Mouse (Mus musculus) lung, embryonic 14.5 days (tissue): ENCODE measurements around the gene Hebp2. TPM values are rescaled to one million over a fixed set of nuclear protein-coding genes. Genes with fewer than 3 reads are reported as not detected.
A peak's percentile ranks its signal among the peaks of the same experiment; 100 is the strongest.

ENCODE experiments used
- ATAC-seq: fragments of 200-750 bp; cut with Nextera tagmentation; 2 replicates; pipeline ENCODE4 v1.8.0; 2017; ENCODE audit warnings: mild to moderate bottlenecking, moderate TSS enrichment, moderate library complexity; ENCODE audit not compliant: insufficient read depth
- DNase-seq: peaks from one replicate; pipeline ENCODE4 v3.0.0-alpha.2; 2015
- H3K27ac ChIP-seq: fragments of 300-500 bp; sonication (generic); 2 replicates; pipeline ENCODE4 v1.5.1; 2014; ENCODE audit warnings: low read depth, mild to moderate bottlenecking, moderate library complexity
- H3K27me3 ChIP-seq: fragments of 300-500 bp; sonication (generic); 2 replicates; pipeline ENCODE4 v1.6.1; 2014; ENCODE audit warnings: low read length, control low read depth; ENCODE audit not compliant: insufficient read depth
- H3K36me3 ChIP-seq: fragments of 300-500 bp; sonication (generic); 2 replicates; pipeline ENCODE4 v1.6.1; 2014; ENCODE audit warnings: control low read depth; ENCODE audit not compliant: insufficient read depth
- H3K4me1 ChIP-seq: fragments of 300-500 bp; sonication (generic); 2 replicates; pipeline ENCODE4 v1.6.1; 2014; ENCODE audit warnings: antibody characterized with exemption, control low read depth; ENCODE audit not compliant: insufficient read depth
- H3K4me2 ChIP-seq: fragments of 300-500 bp; sonication (generic); 2 replicates; pipeline ENCODE4 v1.6.1; 2014; ENCODE audit warnings: mild to moderate bottlenecking
- H3K4me3 ChIP-seq: fragments of 300-500 bp; sonication (generic); 2 replicates; pipeline ENCODE4 v1.5.1; 2014; ENCODE audit warnings: low read depth, low read length
- H3K9ac ChIP-seq: fragments of 300-500 bp; sonication (generic); 2 replicates; pipeline ENCODE4 v1.6.1; 2014
- H3K9me3 ChIP-seq: fragments of 300-500 bp; sonication (generic); 2 replicates; pipeline ENCODE4 v1.6.1; 2016; ENCODE audit warnings: low read depth, low read length, control low read depth
- CTCF ChIP-seq: IDR thresholded peaks from 2 replicates; pipeline ENCODE4 v1.5.1; 2016; ENCODE audit warnings: antibody characterized with exemption, low read depth
- WGBS: fragments of 180-500 bp; shearing (Covaris S2); extraction: QIAGEN DNeasy Blood & Tissue Kit; methylation state at CpG from one replicate; pipeline ENCODE4 v1.1.7; 2014; 5-methylcytosine and 5-hydroxymethylcytosine counted together
- polyA plus RNA-seq: library from polyadenylated mRNA; unstranded; fragments of >200 nt; fragmentation: Nextera tagmentation; extraction: Ambion mirVana; gene quantifications from 2 replicates; pipeline ENCODE4 v1.2.1, GENCODE M21; 2014

Gene Hebp2
- polyA plus RNA-seq, 1 experiment from 2014 or later = 13.3 TPM

DNA sequence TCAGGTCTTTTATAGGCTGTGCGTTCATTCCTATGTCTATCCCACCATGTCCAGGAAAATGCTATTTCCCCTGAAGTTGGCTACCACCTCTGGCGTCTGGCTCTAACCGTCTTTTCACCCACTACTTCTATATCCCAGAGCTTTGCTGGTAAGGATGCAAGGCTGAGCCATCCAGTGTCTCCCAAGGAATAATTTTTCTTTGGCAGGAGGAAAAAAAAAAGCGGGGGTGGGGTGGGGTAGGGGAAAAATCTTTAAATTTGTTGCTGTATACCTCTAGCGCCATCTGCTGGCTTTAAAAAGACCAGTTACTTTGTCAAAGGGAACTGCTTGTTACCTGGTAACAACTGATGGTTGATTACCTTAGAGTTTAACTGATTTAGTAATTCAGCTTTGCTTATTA lies 17.4 kb downstream of the Hebp2 start:
- Histone ChIP-seq H3K9ac (no peak overlapping the region), H3K4me3 (no peak overlapping the region), H3K4me2 (no peak overlapping the region), H3K9me3 (no peaks in the 10 kb centered on the region), H3K27ac (no peak overlapping the region), H3K4me1 (no peaks in the 10 kb centered on the region), H3K36me3 (peaks cover 14% of the 10 kb centered on the region), H3K27me3 (no peaks in the 10 kb centered on the region)
- WGBS = 54% methylated on average over 5 of the region's 5 CpGs
- ATAC-seq (no peak), DNase-seq (peak; percentile 74)
- TF ChIP-seq CTCF = peak; percentile 70

DNA sequence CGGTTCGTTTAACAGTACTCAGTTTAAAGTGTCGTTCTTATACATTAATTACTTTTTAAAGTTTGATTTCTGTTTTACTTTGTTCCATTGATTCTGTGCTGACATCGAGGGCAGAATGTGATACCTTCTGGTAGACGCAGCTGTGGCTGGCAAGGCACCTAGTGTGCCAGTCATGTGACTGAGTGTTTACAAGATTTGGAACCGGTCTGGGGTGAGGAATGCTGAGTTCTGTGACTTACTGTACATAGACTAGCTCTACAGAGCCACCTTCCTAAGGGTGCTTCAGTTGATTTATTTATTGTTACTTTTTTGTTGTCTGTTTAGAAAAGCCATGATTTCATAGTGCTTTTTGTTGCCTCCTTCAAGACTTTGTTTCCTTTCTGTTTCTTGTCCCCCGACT lies 18.1 kb downstream of the Hebp2 start:
- TF ChIP-seq CTCF = no peak
- Histone ChIP-seq H3K9me3 (no peaks in the 10 kb centered on the region), H3K36me3 (peaks cover 14% of the 10 kb centered on the region), H3K9ac (no peak overlapping the region), H3K4me2 (no peak overlapping the region), H3K4me1 (no peaks in the 10 kb centered on the region), H3K27ac (no peak overlapping the region), H3K4me3 (no peak overlapping the region), H3K27me3 (no peaks in the 10 kb centered on the region)
- WGBS = 59% methylated on average over 7 of the region's 7 CpGs
- DNase-seq (no peak), ATAC-seq (no peak)

DNA sequence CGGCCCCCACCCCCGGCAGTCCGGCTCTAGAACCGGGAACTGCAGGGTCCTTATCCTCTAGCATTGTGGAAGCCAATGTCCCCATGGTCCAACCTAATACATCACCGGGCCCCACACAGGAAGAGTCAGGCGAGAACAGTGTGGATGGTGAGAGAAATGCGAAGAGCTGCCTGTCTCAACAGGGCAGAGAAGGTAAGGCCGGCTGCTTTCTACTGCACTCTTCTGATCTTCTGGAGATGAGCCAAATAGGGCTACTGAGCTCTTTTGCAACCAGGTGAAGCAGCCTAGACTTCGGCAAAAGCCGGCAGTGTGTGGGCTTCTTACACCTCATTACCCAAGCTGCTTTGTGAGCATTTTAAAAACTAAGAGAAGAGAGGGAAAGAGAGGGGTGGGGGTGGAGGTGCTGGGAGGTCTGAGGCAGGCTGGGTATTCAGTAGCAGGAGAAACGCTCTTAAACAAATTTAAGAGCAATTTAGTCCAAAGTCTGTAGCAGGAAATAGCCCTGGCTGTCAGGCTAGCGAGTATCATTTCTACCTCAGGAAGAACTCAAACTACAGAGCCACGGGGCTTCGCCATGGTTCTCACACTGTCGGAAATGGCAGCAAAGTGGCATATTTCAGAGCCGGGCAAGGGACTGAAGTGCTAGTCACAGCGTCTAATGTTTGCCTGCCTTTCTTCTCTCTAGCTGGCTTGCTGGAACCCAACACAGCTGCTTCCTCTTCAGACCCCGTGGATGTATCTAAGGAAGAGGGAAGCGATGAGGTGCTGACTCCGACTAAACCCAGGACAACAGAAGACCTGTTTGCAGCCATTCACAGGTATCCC lies 18.8 kb downstream of the Hebp2 start:
- H3K27me3 ChIP-seq = no peaks in the 10 kb centered on the region
- no peak overlapping the region for H3K4me2 ChIP-seq
- H3K36me3 ChIP-seq = peaks cover 14% of the 10 kb centered on the region
- TF ChIP-seq CTCF = no peak
- peak overlapping the region; percentile 22; the same call in 1 of the 2 replicates for H3K27ac ChIP-seq
- no peak overlapping the region for H3K9ac ChIP-seq
- H3K4me1 ChIP-seq = no peaks in the 10 kb centered on the region
- ATAC-seq (peak; percentile 36), DNase-seq (no peak)
- no peaks in the 10 kb centered on the region for H3K9me3 ChIP-seq
- H3K4me3 ChIP-seq = no peak overlapping the region
- WGBS = 59% methylated on average over 20 of the region's 20 CpGs

DNA sequence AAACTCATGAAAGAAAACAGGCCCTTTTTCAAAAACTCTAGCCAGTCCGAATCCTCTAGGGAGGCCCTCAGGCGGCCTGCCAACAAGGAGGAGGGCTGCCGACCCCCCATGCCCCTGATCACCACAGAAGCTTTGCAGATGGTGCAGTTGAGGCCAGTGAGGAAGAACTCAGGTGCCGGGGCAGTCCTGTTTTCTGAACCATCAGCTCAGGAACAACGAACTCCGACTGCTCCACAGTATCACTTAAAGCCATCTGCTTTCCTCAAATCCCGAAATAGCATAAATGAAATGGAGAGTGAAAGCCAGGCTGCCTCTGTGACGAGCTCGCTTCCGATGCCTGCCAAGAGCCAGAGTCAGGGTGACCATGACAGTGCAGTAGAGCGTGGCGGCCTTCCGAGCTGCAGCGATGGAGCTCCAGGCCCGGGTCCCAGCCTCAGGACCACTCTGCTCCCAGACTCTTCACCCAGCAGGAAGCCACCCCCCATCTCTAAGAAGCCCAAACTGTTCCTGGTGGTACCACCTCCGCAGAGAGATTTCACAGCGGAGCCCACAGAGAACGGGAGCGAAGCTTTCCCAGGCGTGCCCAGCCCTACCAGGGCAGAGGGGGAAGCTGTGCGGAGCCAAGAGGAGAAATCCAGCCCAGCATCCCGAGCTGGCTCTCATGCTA lies 19.6 kb downstream of the Hebp2 start:
- TF ChIP-seq CTCF = no peak
- no peak overlapping the region for H3K9ac ChIP-seq
- H3K27me3 ChIP-seq = no peaks in the 10 kb centered on the region
- peak; percentile 65; the same call in 1 of the 2 replicates for ATAC-seq
- H3K4me2 ChIP-seq = no peak overlapping the region
- no peak overlapping the region for H3K4me3 ChIP-seq
- peaks cover 8% of the 10 kb centered on the region; the same call in 1 of the 2 replicates for H3K36me3 ChIP-seq
- H3K9me3 ChIP-seq = no peaks in the 10 kb centered on the region
- H3K4me1 ChIP-seq = no peaks in the 10 kb centered on the region
- no peak for DNase-seq
- H3K27ac ChIP-seq = no peak overlapping the region; the same call in 1 of the 2 replicates
- WGBS = 78% methylated on average over 22 of the region's 22 CpGs

DNA sequence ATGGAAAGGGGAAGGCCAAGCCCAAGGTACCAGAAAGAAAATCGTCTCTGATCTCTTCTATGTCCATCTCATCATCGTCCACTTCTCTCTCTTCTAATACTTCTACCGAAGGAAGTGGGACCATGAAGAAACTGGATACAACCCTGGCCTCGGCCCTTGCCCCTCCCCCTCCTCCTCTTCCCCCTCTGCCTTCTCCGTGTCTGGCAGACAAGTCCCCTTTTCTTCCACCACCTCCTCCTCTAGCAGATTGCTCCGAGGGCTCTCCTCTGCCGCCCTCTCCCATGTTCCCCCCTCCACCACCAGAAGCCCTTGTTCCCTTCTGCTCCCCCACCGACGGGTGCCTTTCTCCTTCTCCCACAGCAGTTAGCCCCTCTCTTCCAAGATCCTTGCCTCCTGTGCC lies 20.1 kb downstream of the Hebp2 start:
- TF ChIP-seq CTCF = no peak
- Histone ChIP-seq H3K27ac (no peak overlapping the region; the same call in 1 of the 2 replicates), H3K4me1 (no peaks in the 10 kb centered on the region), H3K36me3 (peaks cover 5% of the 10 kb centered on the region; the same call in 1 of the 2 replicates), H3K4me2 (no peak overlapping the region), H3K4me3 (no peak overlapping the region), H3K9me3 (no peaks in the 10 kb centered on the region), H3K9ac (no peak overlapping the region), H3K27me3 (no peaks in the 10 kb centered on the region)
- ATAC-seq = no peak
- no peak for DNase-seq
- WGBS = 43% methylated on average over 9 of the region's 9 CpGs

DNA sequence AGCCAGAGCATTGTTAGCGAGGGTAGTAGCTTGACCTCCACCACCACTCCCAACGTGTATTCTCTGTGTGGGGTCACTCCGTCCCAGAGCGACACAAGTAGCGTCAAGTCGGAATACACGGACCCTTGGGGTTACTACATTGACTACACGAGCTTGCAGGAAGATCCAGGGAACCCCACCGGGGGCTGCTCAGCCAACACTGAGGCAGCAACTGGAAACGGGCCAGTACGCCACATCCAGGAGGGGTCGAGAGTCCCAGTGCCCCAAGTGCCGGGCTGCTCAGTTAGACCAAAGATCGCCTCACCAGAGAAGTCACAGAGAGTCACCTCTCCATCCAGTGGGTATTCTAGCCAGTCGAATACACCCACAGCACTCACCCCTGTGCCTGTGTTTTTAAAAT lies 20.6 kb downstream of the Hebp2 start:
- H3K36me3 ChIP-seq = peaks cover 5% of the 10 kb centered on the region; the same call in 1 of the 2 replicates
- H3K27me3 ChIP-seq = no peaks in the 10 kb centered on the region
- TF ChIP-seq CTCF = no peak
- H3K4me1 ChIP-seq = no peaks in the 10 kb centered on the region
- no peaks in the 10 kb centered on the region for H3K9me3 ChIP-seq
- no peak overlapping the region for H3K4me3 ChIP-seq
- H3K27ac ChIP-seq = no peak overlapping the region
- no peak; the same call in 1 of the 2 replicates for ATAC-seq
- WGBS = 77% methylated on average over 15 of the region's 15 CpGs
- no peak for DNase-seq
- no peak overlapping the region for H3K9ac ChIP-seq
- H3K4me2 ChIP-seq = no peak overlapping the region

DNA sequence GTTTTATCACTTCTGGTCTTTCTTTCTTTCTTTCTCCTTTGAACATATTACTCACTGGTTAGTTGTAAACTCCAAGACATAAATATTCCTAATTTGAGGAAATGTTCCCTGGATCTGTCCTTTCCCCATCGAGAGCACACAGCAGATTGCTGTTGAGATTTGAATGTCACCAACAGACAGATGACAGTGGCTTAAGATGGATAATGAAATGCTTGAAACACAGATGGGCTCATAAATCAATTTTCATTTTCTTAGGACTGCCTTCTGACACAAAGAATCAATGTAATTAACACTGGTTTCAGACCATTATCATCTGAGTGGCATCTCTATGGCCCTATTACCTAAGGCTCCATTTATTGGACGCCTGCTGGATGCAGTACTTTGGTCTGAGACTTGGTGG lies 23.3 kb downstream of the Hebp2 start:
- H3K4me3 ChIP-seq = no peak overlapping the region
- no peaks in the 10 kb centered on the region for H3K9me3 ChIP-seq
- WGBS = 74% methylated on average over 2 of the region's 2 CpGs
- H3K36me3 ChIP-seq = peaks cover 5% of the 10 kb centered on the region; the same call in 1 of the 2 replicates
- no peak overlapping the region for H3K4me2 ChIP-seq
- no peak overlapping the region for H3K27ac ChIP-seq
- ATAC-seq (no peak), DNase-seq (no peak)
- no peak overlapping the region for H3K9ac ChIP-seq
- no peaks in the 10 kb centered on the region for H3K4me1 ChIP-seq
- no peaks in the 10 kb centered on the region for H3K27me3 ChIP-seq
- TF ChIP-seq CTCF = no peak
